Mouse (Mus musculus): ENCODE measurements around the gene Cfap43.

- TF ChIP-seq CTCF (IDR thresholded peaks at IDR 0.05; ENCODE audit: borderline replicate concordance, control insufficient read depth, extremely low read depth, insufficient read depth, low read length, poor library complexity): no peak
- no peak for TF ChIP-seq POLR2A (IDR thresholded peaks at IDR 0.05; ENCODE audit: control insufficient read depth, extremely low read depth, insufficient read depth, low read length, poor library complexity)
Observed at GRCm38 (mm10) chr19:47934146-47934545, 15.1 kb upstream of the Cfap43 start.

Measured in thymus, adult 2 months (tissue).